In genomic region chr10:119646500-119647439, GRCm38 (mm10) we compare ENCODE assay signal across 7 mouse cellular contexts.
DNase-seq lines count a peak whose midpoint lies in the region; ATAC-seq and TF ChIP-seq lines count a peak whose summit lies in the region.

No protein-coding gene starts in this region.

- peak; percentile 64 for DNase-seq in 3T3-L1 (ENCODE audit: low read depth, low spot score)
- peak; percentile 8 to 40 for DNase-seq in cerebellum, adult 2 months
- DNase-seq in frontal cortex, postnatal 25 days (ENCODE audit: low spot score in 2 of 2), result peak; percentile 57 to 62
- peak; percentile 65 to 76 for DNase-seq in layer of hippocampus, postnatal 14 days (ENCODE audit: low spot score in 2 of 2)

- 65% methylated on average over 29 of the region's 29 CpGs for WGBS in cerebellum, adult 2 months
- WGBS in small intestine, adult 2 months, result 69% methylated on average over 29 of the region's 29 CpGs

- no peaks in the 10 kb centered on the region for H3K36me3 ChIP-seq in C2C12 (ENCODE audit: control insufficient read depth, insufficient read depth)
- H3K36me3 ChIP-seq in small intestine, adult 2 months (ENCODE audit: control insufficient read depth, insufficient read depth, low read length), result no peaks in the 10 kb centered on the region

- TF ChIP-seq POLR2A in cerebellum, adult 2 months (IDR thresholded peaks at IDR 0.05; ENCODE audit: borderline replicate concordance, insufficient read depth, low read length), result no peak
- no peak for TF ChIP-seq POLR2A in small intestine, adult 2 months (IDR thresholded peaks at IDR 0.05; ENCODE audit: low read depth, low read length)

- H3ac ChIP-seq in C2C12 (ENCODE audit: control insufficient read depth, insufficient read length, low read depth), result no peak overlapping the region

- H3K79me2 ChIP-seq in C2C12 (ENCODE audit: control insufficient read depth, insufficient read depth), result no peaks in the 10 kb centered on the region

- peak; percentile 76 for TF ChIP-seq CTCF in C2C12 (IDR thresholded peaks at IDR 0.05; ENCODE audit: control insufficient read depth, insufficient read depth, insufficient read length)
- TF ChIP-seq CTCF in cerebellum, adult 2 months (IDR thresholded peaks at IDR 0.05; ENCODE audit: borderline replicate concordance, insufficient read depth, low read depth, low read length), result peak; percentile 82
- peak; percentile 72; the same call in 1 of the 2 replicates for TF ChIP-seq CTCF in small intestine, adult 2 months (IDR thresholded peaks at IDR 0.05; ENCODE audit: extremely low read depth, insufficient read length, insufficient replicate concordance, low read depth, low read length)

- H3K4me1 ChIP-seq in cerebellum, adult 2 months (ENCODE audit: control insufficient read depth, insufficient read depth, low read length), result no peaks in the 10 kb centered on the region
- no peaks in the 10 kb centered on the region for H3K4me1 ChIP-seq in small intestine, adult 2 months (ENCODE audit: control insufficient read depth, insufficient read depth, insufficient read length, low read length)

- H3K27me3 ChIP-seq in C2C12 (ENCODE audit: control insufficient read depth, insufficient read depth, insufficient read length), result peaks cover 15% of the 10 kb centered on the region
- H3K27me3 ChIP-seq in cerebellum, adult 2 months (ENCODE audit: control insufficient read depth, insufficient read depth, low read length), result no peaks in the 10 kb centered on the region; the same call in 1 of the 2 replicates
- H3K27me3 ChIP-seq in small intestine, adult 2 months (ENCODE audit: control insufficient read depth, insufficient read depth, low read length), result no peaks in the 10 kb centered on the region

- ATAC-seq in megakaryocyte progenitor cell, adult 5-6 weeks (replicated peaks; ENCODE audit: poor library complexity), result peak; percentile 77

- no peak overlapping the region for H3K27ac ChIP-seq in cerebellum, adult 2 months (ENCODE audit: insufficient read depth, low read length)
- H3K27ac ChIP-seq in small intestine, adult 2 months (ENCODE audit: insufficient read depth, low read depth, low read length), result no peak overlapping the region

- no peak overlapping the region for H3K4me3 ChIP-seq in C2C12 (ENCODE audit: insufficient read depth, poor library complexity, severe bottlenecking)
- H3K4me3 ChIP-seq in cerebellum, adult 2 months (replicated peaks; ENCODE audit: insufficient read depth, low read depth, low read length), result no peak overlapping the region
- no peak overlapping the region for H3K4me3 ChIP-seq in small intestine, adult 2 months (ENCODE audit: low read depth, low read length)

- H3K79me3 ChIP-seq in C2C12 (ENCODE audit: low read depth), result no peaks in the 10 kb centered on the region

TF ChIP-seq in C2C12, 6 proteins besides CTCF, POLR2A, EP300 and RAD21:
- no peak for TF ChIP-seq MYOG (IDR thresholded peaks at IDR 0.05; ENCODE audit: control insufficient read depth, extremely low read depth, insufficient read length)
- no peak for TF ChIP-seq USF1 (IDR thresholded peaks at IDR 0.05; ENCODE audit: low read depth)
- TF ChIP-seq MYOD1 (IDR thresholded peaks at IDR 0.05; ENCODE audit: control insufficient read depth, insufficient read length, low read depth), result no peak
- no peak for TF ChIP-seq MAX (IDR thresholded peaks at IDR 0.05)
- no peak for TF ChIP-seq CEBPB (IDR thresholded peaks at IDR 0.05; ENCODE audit: low read depth)
- no peak for TF ChIP-seq FOSL1 (IDR thresholded peaks at IDR 0.05; ENCODE audit: insufficient read depth, low read length, poor library complexity, severe bottlenecking)
